Mouse (Mus musculus): Measurements from ENCODE around the gene Tmem273. TPM values are rescaled to one million over a fixed set of nuclear protein-coding genes. Genes with fewer than 3 reads are reported as not detected.

Tmem273 gene
- total RNA-seq (2023), result not detected

DNA sequence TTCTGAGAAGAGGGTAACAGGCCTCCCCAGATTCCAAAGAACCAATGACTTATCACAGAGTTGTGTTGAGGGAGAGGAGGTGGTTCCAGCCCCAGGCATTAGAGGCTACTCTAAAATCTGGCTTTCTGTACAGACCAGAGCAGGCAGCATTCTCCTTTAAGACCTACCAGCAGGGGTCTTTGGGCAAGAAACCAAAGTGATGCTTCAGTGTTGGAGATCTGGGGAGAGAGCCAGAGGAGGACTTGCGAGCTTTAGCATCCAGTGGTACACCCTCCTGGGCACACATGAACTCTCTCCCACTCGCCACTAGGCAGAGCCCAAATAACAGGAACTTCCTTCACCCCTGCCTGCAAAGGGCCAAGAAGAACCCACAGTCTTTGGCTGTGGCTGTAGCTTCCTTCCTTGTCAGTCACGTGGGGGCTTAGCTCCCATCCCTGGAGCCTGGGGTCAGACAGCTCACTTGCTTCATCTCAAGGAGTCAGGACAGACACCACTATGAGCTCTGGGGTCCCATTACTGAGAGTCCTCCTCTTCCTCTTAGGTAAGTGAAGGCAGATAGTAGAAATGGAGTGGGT, at the start of gene Tmem273:
TSS of gene Tmem273 (plus strand) at position 408 of the 575 bp plus-strand sequence.

GRCm38 (mm10) chr14:32833847-32834246, 48.1 kb downstream of the Tmem273 start, which contains the start of gene Fam170b:
Gene Fam170b, plus strand, starts transcription at chr14:32833962.

GRCm38 (mm10) chr14:32856681-32857328, 71.0 kb downstream of the Tmem273 start, which contains the start of gene Vstm4:
Gene Vstm4, plus strand, starts transcription at chr14:32856756.

Other genes starting within 250 kb of the Tmem273 start
- not detected for gene Prrxl1, start 186.6 kb upstream of the Tmem273 start, total RNA-seq (2023)
- gene 3425401B19Rik, start 100.7 kb upstream of the Tmem273 start, total RNA-seq (2023), result under 1 TPM; 0.33 to 0.93 TPM
- not detected for gene Fam170b, start 48.0 kb downstream of the Tmem273 start, total RNA-seq (2023)
- gene Vstm4, start 70.8 kb downstream of the Tmem273 start, total RNA-seq (2023), result under 1 TPM in 1 of 2 experiments, not detected in 1; 0.32 TPM
- gene Lrrc18, start 205.4 kb downstream of the Tmem273 start, total RNA-seq (2023), result not detected